ENCODE assay signal across 8 mouse cellular contexts in genomic region chr10:13446791-13447249, GRCm38 (mm10). TPM values are rescaled to one million over a fixed set of nuclear protein-coding genes. Genes with fewer than 3 reads are reported as not detected.
DNase-seq lines count a peak whose midpoint lies in the region; ATAC-seq and TF ChIP-seq lines count a peak whose summit lies in the region.

No protein-coding gene starts in this region.

- H3K4me1 ChIP-seq in heart, embryonic 12.5 days (replicated peaks) = peaks cover 17% of the 10 kb centered on the region
- no peaks in the 10 kb centered on the region for H3K4me1 ChIP-seq in midbrain, postnatal 0 days (ENCODE audit: insufficient read depth, low read length)

- TF ChIP-seq CTCF in midbrain, postnatal 0 days (IDR thresholded peaks at IDR 0.05) = no peak

- no peaks in the 10 kb centered on the region for H3K27me3 ChIP-seq in heart, embryonic 12.5 days (replicated peaks)
- H3K27me3 ChIP-seq in midbrain, postnatal 0 days (ENCODE audit: insufficient read depth, low read length) = no peaks in the 10 kb centered on the region

- no peak overlapping the region for H3K9ac ChIP-seq in heart, embryonic 12.5 days
- no peak overlapping the region for H3K9ac ChIP-seq in midbrain, postnatal 0 days (replicated peaks; ENCODE audit: low read length, poor library complexity, severe bottlenecking)

- peak; percentile 16 to 31 for DNase-seq in layer of hippocampus, postnatal 10 days (ENCODE audit: low spot score in 2 of 2)
- DNase-seq in layer of hippocampus, postnatal 25 days (ENCODE audit: extremely low spot score in 1 of 2, low spot score in 1 of 2) = no peak
- peak; percentile 60 for DNase-seq in cerebellum, adult 8-10 months
- peak; percentile 95 for DNase-seq in kidney, postnatal 14 days
- peak; percentile 87 for DNase-seq in midbrain, postnatal 0 days (ENCODE audit: low spot score)
- DNase-seq in thymus, postnatal 0 days (ENCODE audit: low spot score) = no peak

- H3K4me3 ChIP-seq in heart, embryonic 12.5 days = no peak overlapping the region
- no peak overlapping the region for H3K4me3 ChIP-seq in midbrain, postnatal 0 days (ENCODE audit: low read depth, low read length)

- H3K27ac ChIP-seq in heart, embryonic 12.5 days (ENCODE audit: poor library complexity, severe bottlenecking) = peak overlapping the region; percentile 80
- H3K27ac ChIP-seq in midbrain, postnatal 0 days (ENCODE audit: low read depth, low read length) = no peak overlapping the region

- no peaks in the 10 kb centered on the region for H3K9me3 ChIP-seq in heart, embryonic 12.5 days (replicated peaks)
- no peaks in the 10 kb centered on the region for H3K9me3 ChIP-seq in midbrain, postnatal 0 days (ENCODE audit: low read length)

- peak; percentile 86 for ATAC-seq in heart, embryonic 12.5 days (ENCODE audit: insufficient number of reproducible peaks, low FRiP score)
- ATAC-seq in midbrain, postnatal 0 days (ENCODE audit: low FRiP score) = no peak
- ATAC-seq in erythroid progenitor cell, adult 5-6 weeks (replicated peaks; ENCODE audit: low FRiP score, poor library complexity, severe bottlenecking) = no peak

- no peak overlapping the region for H3K4me2 ChIP-seq in heart, embryonic 12.5 days
- no peak overlapping the region for H3K4me2 ChIP-seq in midbrain, postnatal 0 days (ENCODE audit: low read depth, low read length, poor library complexity, severe bottlenecking)

- H3K36me3 ChIP-seq in heart, embryonic 12.5 days = no peaks in the 10 kb centered on the region
- H3K36me3 ChIP-seq in midbrain, postnatal 0 days (ENCODE audit: insufficient read depth, low read length) = no peaks in the 10 kb centered on the region

- WGBS in heart, embryonic 12.5 days = 14% methylated on average over 3 of the region's 3 CpGs
- WGBS in midbrain, postnatal 0 days = 57% methylated on average over 3 of the region's 3 CpGs

RNA-seq across cellular contexts. Expression of gene Phactr2, which starts 27.4 kb away (rescaled TPM):
- 10 to 100 TPM; 23.1 to 24.5 TPM for total RNA-seq in layer of hippocampus, postnatal 10 days (2021)
- 10 to 100 TPM; 20.1 to 20.6 TPM for total RNA-seq in layer of hippocampus, postnatal 25 days (2021)
- 58.1 and 65.7 TPM in 2 replicates for polyA plus RNA-seq in heart, embryonic 12.5 days (2016; fragmentation: Nextera tagmentation; extraction: Ambion mirVana)
- total RNA-seq in midbrain, postnatal 0 days (2014; rRNA removed) = 9.0 and 11.0 TPM in 2 replicates
- polyA plus RNA-seq in midbrain, postnatal 0 days (2015; fragmentation: Nextera tagmentation; extraction: Ambion mirVana) = 8.4 TPM in 2 replicates
- 6.8 and 7.0 TPM in 2 replicates for polyA plus RNA-seq in thymus, postnatal 0 days (2015; fragmentation: Nextera tagmentation; extraction: Ambion mirVana)
- 5.0 and 6.1 TPM in 2 replicates for total RNA-seq in erythroid progenitor cell, adult 5-6 weeks (2015; ENCODE audit: low replicate concordance)
- 3.6 and 6.9 TPM in 2 replicates for total RNA-seq in erythroid progenitor cell, adult 5-6 weeks (2017; ENCODE audit: low replicate concordance)

RNA-seq across cellular contexts. Expression of gene Fuca2, which starts 52.5 kb away (rescaled TPM):
- total RNA-seq in layer of hippocampus, postnatal 10 days (2021) = 10 to 100 TPM; 42.4 to 43.0 TPM
- 10 to 100 TPM; 38.5 to 46.5 TPM for total RNA-seq in layer of hippocampus, postnatal 25 days (2021)
- polyA plus RNA-seq in heart, embryonic 12.5 days (2016; fragmentation: Nextera tagmentation; extraction: Ambion mirVana) = 63.2 and 67.6 TPM in 2 replicates
- total RNA-seq in midbrain, postnatal 0 days (2014; rRNA removed) = 15.8 and 24.3 TPM in 2 replicates
- 65.7 and 67.5 TPM in 2 replicates for polyA plus RNA-seq in midbrain, postnatal 0 days (2015; fragmentation: Nextera tagmentation; extraction: Ambion mirVana)
- polyA plus RNA-seq in thymus, postnatal 0 days (2015; fragmentation: Nextera tagmentation; extraction: Ambion mirVana) = 50.9 and 53.1 TPM in 2 replicates
- total RNA-seq in erythroid progenitor cell, adult 5-6 weeks (2015; ENCODE audit: low replicate concordance) = 29.8 and 38.2 TPM in 2 replicates
- 13.3 and 17.3 TPM in 2 replicates for total RNA-seq in erythroid progenitor cell, adult 5-6 weeks (2017; ENCODE audit: low replicate concordance)

Comparison
In these comparisons a context has a peak if more than half of its experiments do, and no peak if none do; other contexts are left out.
1. DNase-seq: peak in layer of hippocampus, postnatal 10 days (2 of 2), cerebellum, adult 8-10 months (single experiment), kidney, postnatal 14 days (single experiment) and midbrain, postnatal 0 days (single experiment); none in layer of hippocampus, postnatal 25 days (0 of 2) and thymus, postnatal 0 days (single experiment).